Mouse (Mus musculus) bone marrow, adult 2 months (tissue): ENCODE results near the gene Cln5.

Source experiments
- CTCF ChIP-seq: fragments of 200-500 bp; IDR thresholded peaks from 2 replicates; pipeline ENCODE4 v1.5.1; 2011; ENCODE audit warnings: low read length, control low read depth; ENCODE audit not compliant: control insufficient read depth, insufficient read depth
- POLR2A ChIP-seq: fragments of 200-500 bp; IDR thresholded peaks from 2 replicates; pipeline ENCODE4 v1.6.1; 2011; ENCODE audit warnings: low read depth, mild to moderate bottlenecking, control low read depth, low read length, borderline replicate concordance; ENCODE audit not compliant: control insufficient read depth

DNA sequence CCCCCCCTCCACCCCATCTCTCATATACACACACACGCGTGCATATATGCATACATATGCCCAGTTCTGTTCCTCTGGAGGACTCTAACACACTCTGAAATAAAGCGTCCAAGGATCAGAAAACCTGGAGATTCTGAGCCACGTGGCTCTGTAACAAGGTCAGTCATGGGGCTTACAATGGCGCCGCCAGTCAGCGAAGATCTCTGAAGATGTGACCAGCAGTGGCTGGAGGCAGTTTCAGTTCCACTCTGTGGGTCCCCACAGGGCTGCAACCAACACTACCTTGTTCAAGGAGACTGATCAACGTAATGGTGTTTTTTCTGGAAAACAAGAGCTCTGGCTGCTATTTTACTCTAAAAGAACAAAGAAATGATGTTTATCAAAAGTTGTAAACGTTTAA lies 35.9 kb upstream of the Cln5 start:
- TF ChIP-seq CTCF, result no peak
- TF ChIP-seq POLR2A, result no peak
